Mouse (Mus musculus) cerebellum, adult 18-20 months (tissue): ENCODE results near the gene Gria3.

Experiments used
- DNase-seq, 2 experiments: peaks; one replicate each; pipeline ENCODE4 v3.0.0; 2021

Gria3 gene

DNA sequence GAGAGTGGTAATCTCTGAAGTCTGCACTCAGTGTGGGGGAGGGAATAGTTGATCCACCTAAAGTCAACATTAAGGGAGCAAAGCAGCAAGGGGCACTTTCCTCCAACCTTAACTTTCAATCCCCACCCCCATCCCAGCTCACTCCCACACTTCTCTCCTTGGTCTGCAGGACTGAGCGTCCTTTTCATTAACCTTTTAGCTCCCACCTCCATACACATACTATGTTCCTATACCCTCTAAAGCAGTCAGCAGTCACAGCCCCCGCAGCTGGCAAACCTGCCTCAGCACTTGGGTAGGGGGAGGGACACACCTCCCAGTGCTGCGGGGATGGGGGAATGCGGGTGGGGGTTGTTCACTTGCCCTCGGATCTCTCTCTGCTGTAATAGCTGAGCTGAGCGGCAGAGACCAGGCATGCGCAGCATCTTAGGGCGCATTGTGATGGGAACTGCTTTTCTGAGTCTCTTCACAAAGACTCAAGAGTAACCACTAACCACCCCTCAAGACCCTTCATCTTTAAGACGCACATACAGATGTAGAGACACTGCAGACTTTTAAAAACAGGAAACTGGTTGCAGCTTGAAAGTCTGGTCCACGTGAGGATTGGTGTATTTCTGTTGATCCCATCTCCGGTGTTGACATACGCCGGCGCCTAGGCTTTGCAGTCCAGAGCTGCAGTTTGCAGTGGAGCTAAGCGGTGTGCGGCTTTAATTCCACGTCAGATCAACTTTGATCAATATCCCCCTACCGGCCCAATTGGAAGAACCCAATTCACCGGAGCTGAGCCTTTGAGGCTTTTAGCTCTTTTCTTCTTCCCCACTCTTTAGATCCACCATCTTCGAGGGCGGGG lies at the start of gene Gria3:
Gria3 (plus strand) TSS at position 797 of the 847 bp plus-strand sequence.
- no peak for DNase-seq

DNA sequence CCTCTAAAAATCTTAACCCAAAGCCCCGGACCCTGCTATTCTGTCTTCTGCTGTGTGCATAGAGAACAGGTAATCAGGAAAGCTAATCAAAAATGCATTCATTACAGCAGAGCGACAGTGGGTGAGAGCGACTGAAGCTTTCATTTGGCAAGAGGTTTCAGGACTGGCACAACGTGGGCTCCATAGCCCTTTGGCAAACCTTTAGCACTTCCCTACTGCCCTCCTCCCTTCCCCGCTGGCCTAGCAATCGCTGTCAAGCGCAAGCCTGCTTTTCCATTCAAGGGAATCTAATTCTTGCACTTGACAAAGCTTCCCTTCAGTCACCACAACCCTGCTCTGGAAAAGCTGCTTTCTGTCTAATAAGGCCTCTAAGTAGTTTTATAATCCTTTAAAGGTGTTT lies 13.6 kb upstream of the Gria3 start:
- no peak for DNase-seq

DNA sequence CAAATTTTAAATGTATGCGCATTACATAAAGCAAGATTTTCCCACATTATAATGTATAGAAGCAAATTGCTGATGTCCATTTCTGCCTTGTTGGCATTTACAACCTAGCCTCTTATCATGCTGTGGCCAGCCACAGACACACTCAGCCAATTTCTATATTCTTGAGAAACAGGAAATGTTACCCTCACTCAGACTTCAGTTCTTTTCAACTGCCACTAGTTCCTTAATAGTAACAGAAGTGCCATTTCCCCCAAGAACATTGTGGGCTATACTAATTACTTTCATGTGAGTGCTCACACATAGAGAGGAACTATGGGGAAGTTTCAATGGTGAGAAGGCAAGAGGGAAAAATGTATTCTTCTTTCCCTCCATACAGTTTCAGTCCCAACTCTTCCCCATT lies 11.6 kb upstream of the Gria3 start:
- DNase-seq, result no peak

DNA sequence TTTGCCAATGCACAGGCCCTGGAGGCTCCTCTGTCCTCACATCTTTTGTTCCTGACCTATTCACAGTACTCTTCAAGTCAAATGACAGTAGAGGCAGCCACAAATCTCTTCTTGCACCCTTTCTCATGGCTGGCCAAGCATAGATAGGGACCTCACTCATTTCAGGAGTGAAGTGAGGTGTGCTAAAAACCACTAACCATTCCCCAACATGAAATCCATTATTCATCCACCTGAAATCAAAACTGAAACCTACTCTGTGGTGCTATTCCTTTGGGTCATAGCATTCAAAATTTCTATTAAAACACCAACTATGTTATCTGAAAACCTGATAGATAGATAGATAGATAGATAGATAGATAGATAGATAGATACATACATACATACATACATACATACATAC lies 2.2 kb upstream of the Gria3 start:
- no peak for DNase-seq

DNA sequence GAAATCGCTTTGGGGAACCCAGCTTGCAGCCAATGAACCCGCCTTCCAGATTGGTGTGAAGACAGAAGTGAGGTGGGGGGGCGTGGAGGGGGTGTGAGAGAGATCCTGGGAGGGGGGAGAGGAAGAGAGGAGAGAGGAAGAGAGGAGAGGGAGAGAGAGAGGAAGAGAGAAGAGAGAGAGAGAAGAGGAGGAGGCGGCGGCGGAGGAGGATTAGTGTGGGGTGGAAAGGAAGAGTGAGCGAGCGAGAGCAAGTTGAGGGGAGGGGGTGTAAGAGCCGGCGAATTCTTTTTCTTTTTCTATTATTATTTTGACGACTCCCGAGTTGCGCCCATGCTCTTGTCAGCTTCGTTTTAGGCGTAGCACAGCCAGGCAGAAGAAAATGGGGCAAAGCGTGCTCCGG lies 532 bp downstream of the Gria3 start:
- no peak for DNase-seq

DNA sequence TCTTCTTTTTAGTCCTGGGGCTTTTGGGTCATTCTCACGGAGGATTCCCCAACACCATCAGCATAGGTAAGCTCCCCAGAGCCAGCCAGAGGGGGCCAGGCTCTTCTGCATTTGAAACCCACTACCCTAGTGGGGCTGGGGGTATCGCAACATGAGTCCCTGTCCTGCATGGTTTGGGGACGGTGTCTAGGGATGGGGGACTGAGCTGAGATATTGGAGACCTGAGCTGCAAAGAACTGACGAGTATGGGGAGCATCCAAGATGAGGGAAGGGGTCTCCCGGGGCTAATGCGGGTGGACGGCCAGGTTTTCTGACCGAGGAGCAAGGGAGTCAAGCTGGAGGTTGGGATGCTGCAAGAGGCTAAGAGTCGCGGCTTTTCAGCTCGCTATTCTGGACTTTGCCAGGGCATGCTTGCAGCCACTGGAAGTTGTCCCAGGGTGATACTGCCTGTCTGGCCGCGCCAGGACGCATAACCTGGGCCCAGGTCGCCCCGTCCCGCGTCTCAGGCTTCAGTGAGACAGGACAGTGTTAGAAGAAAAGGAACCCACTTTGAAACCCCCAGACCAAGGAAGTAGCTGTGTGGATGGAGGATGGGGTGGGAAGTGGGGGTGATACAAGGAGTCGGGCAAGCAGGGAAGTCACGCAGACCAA lies 1.1 kb downstream of the Gria3 start:
- no peak for DNase-seq

DNA sequence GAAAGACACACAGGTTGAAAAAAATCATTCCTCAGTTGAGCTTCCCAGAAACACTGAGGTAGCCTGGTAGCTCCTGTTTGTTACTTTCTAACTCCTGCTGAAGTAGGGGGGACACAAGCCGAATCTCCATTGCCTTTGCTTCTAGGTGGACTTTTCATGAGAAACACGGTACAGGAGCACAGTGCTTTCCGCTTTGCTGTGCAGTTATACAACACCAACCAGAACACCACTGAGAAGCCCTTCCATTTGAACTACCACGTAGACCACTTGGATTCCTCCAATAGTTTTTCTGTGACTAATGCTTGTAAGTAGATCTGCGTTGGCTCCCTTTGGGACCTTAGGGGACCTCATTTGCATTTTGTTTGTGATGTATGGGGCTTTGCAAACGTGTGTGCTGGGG lies 2.0 kb downstream of the Gria3 start:
- DNase-seq, result no peak

DNA sequence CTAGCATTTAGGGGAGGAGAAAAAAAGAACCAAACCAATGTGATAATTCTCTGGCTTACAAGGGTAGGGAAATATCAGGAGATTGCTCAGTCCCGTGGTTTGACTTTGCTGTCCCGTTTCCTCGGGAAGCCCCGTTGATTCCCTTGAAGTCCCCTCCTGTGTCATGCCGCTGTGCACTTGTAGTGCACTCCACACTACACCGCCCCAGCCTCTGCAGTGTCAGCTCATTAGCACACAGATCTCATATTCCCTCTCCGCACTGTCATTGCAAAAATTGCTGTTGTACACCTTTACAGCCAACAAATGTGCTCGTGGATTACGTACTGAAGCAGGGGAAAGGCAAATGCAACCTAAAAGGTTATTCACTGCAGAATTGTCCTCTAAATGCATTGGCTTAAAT lies 5.6 kb downstream of the Gria3 start:
- DNase-seq, result no peak

DNA sequence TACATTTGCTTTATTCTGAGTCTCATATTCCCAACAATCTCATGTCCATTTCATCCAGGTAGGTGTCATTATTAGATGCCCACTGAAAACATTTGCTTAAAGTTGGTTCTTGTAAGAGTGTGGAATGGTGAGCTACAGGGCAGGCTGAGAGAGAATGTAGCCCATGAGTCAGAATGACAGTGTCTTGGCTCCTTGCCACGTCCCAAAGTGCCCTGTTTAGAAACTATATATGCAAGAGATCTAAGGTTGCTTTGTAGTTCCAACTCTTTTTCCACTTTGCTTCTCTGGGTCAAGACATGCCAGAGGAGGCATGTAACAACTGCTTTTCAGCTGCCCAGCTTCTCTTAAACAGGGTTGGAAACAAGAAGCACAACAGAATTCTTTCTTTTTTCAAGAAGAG lies 9.1 kb downstream of the Gria3 start:
- DNase-seq, result no peak

DNA sequence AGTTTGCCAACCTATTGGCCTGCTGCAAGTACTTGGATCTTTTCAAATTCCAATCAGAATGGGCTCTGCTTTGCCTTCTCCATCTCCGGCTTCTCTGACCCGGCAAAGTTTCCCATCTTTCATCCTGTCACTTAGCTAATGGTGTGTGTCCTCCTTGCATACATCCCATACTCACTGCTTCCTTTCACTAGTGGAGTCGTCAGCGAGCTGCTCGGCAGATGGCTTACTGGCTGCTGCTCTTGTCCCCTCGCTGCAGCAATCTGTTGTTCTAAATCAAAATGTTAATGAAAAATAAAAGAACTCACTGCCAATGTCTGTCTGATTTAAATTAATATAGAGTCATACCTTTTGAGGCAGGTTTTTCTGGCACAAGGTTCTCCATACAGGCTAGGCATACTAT lies 25.0 kb downstream of the Gria3 start:
- no peak for DNase-seq

DNA sequence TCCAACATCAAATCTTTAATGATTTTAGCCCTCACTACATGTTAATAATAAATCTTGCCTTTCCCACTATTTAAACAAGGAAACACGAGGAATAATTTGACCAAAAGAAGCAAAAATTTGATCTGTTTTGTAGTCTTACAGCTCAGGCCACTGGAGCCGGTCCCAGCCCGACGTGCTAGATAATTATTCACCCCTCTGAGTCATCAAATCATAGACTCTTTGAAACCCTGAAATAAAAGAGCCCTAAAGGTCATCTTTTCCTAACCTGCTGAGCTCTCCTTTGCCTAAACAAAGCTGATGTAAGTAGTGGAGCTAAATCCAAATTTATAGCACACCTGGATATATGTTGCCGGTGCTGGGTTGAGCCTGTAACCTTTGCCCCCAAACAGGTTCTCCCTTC lies 27.4 kb downstream of the Gria3 start:
- no peak for DNase-seq

DNA sequence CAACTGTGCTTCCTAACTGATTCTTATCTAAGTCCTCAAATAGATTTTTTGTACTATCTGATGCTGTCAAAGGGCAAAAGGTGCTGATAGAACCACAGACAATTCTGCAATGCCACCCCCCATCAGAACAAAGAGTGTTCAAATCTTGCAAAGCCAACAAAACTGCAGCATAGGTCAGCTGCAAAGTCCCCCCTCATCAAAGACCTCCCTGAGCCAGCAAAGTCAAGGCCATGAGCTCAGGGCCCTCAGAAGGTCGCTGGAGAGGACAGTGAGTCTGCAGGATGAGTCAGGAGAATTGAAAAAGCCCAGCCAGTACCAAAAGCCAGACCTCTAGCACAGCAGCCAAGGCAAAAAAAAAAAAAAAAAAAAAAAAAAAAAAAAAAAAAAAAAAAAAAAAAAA lies 34.9 kb downstream of the Gria3 start:
- DNase-seq, result no peak

DNA sequence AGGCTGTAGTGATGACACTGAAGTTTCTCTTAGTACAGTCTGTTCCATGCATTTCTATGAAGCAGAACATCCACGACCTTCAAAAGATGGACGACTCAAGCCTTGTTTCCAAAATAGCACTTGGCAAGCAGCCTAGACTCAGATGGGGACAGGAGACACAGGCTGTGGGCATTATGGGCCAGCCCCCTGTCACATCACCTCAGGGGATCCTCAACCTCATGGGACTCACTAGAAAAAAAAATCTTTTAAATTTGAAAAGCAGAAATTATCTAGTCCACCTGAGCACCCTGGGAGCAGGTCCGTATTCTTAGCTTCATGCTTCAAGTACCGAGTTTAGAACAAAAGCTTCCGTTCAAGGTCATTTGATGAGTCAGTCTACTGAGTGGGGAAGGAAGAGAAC lies 38.2 kb downstream of the Gria3 start:
- no peak for DNase-seq

DNA sequence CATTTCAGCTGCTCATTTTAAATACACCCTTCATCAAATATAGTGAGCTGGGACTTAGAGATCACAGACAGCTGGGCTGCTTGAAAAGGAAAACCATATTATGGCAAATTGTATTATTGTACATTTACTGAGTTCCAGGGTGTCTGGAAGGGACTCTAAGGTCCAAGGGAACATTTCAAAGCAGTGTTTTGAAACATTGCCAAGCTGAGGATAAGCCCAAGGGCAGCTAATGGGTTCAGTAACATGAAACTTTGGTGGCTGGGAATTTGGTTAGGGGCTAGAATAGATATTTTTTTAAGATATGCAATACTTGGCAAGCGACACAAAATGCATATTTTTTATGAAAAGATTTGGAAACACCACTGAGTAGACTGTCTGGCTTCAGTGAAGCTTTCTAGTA lies 48.2 kb downstream of the Gria3 start:
- DNase-seq, result no peak

DNA sequence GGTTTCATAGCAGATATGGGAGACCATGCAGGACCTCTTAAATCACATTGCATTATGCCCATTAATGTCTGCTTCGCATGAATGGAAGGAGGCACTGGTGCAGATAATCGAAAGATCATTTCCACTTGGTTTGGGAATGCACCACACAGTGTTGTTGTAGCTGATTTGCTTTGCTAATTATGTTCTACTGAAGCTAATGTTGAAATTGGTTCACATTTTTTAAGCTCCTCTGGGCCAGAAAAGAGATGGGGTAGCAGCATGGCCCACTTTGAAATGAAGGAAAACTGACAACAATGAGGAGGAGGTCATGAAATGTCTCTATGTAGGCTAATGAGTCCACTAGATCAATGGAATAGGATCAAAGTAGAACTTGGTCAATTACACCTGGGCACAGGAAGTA lies 76.8 kb downstream of the Gria3 start:
- DNase-seq, result no peak

DNA sequence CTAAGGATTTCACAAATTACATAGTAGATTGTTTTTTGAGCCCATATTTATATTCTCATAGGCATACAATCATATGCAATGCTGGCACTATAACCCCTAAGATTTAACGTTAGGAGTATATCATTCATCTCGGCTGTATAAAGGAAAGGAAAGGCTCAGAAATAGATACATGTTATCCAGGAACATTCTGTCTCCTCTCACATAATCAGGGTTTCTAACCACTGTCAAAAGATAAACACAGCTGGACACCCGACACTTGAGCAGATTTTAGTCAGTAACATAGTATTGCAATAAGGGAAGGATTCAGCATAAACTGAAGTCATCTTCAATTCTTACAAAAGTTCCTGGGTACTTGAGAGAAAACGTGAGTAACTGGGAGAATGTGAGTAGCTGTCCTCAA lies 95.9 kb downstream of the Gria3 start:
- no peak for DNase-seq

DNA sequence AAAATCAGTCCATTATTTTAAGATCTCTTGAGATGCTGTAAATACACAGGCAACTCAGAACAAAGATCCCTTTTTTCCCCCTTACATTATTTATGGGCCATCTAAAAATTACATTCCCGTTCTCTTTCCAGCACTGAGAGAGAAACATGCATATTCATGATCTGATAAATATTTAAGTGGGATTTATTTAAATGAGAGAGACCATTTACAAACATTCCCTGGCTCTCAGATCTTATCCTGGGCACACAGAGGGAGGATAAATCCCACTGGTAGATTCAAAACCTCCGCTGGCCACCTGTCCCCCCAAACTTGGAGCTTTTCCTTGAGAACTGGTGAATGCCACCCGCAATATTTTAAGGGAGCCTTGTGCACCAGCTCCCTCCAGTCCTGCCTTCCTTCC lies 104.7 kb downstream of the Gria3 start:
- no peak for DNase-seq

DNA sequence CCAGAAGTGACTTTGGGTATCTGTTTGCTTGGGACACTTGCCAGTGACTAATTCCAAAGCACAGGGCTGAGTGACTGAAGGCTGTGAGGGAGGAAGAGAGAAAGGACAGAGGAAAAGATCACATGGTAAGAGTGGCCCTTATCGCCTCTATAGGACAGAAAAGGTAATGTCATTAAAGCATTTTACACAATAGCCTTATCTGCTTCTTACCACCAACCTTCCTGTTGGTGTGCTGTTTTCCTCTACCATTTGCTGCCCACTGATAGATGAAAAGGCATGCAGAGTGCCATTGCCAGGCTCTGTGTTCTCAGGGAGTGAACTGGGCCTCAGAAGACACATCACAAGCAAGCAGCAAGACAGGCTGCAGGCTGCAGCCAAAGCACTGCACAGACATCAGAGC lies 107.3 kb downstream of the Gria3 start:
- DNase-seq, result no peak

DNA sequence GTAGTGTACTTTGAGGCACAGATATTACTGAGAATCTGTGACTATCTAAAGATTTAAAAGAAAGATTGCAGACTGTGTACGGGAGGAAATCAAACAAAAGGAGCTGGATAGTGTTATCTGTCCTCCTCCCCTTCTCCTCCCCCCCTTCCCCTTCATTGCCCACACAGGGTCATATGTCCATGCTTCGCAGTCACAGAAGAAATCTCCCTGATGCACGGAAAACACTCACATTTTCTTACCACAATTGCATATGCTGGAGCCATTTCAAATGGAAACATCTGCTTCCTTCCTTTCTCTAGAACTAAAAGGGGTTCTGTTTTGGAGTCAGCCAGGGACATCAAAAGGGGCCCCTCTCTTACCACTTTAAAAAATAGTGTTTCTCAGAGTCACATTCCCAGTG lies 114.3 kb downstream of the Gria3 start:
- DNase-seq, result no peak

DNA sequence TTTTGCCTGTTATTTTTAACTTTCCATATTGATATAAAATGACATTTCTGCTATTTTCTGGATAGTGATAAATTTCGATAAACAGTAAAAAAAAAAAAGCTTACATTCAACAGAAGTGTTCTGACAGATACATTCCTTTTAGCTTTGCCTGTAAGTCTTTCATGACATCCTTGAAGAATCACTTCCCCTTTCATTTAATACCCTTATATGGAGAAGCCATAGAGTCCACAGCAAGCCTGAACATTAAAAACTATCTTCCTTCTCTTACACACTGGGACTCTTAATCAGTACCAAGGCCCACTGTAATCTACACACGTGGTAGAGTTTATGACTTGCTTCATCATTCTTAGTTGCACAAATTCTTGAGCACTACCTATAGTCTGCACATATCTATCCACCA lies 131.9 kb downstream of the Gria3 start:
- DNase-seq, result no peak

DNA sequence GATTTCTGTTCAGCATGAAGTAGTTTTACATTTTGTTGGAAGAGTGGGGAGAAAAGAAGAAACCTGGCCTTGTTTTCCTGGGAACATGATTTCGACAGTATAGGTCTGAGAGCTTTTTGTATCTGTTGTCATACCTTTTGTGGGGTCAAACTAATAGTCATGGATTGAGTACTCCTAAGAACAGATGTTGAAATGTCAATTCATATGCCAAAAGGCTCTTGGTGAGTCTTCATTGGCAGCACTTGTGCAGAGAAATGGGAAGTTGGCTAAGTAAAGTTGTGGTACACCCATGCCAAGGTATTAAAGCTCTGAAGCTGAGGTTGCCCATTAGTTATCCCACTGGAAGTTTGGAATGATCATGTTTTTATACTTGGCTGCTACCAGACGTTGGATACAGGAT lies 135.2 kb downstream of the Gria3 start:
- DNase-seq, result no peak

DNA sequence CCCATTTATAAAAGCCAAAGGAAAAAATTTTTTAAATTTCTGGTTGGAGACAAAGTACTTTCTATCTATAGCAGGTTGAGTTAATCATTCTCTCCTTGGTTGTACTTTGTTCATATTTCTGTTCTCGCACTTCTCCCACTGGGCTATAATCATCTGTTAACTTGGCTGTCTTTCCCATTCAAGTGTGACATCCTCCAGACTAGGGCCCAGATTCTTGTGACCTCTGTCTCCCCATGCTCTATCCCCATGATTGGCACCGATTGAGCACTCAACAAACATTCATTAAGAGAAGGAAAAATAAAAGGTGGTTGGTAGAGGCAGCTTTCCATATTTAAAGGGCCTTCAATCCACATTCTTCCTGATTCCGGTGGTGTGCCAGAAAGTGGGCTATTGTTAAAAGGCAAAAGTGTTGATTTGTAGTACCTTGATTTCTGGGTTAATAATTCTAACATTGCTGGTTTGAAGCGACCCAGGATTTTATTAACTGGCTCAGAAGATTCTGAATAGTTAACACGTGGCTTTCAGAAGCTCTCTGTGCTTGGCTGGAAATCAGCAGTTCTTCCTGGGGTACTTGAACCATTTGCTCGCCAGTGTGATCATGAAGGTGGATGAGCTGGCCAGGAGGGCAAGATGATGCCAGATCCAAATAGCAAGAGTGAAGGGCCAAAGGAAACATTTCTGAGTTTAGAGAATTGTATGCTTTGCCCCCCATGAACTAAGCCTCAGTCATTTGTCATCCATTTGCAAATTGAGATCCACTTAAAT lies 161.8 kb downstream of the Gria3 start:
- DNase-seq, result no peak

DNA sequence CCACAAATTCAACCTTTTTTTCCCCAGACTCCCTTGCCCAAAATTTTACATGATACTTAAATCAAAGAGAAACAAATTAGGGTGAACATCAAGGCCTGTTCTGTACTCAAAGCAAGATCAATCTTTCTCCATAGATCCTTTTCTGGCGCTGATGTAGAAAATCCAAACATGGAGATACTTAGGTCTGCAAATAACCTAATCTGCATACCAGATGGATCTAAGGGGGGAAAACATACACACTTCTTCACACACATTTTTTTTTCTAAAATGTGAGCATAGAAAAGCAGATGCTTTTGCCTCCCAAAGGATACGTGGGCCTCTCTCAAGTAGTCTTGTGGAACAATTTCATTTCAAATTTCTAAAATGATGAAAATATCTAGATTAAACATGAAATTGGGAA lies 164.2 kb downstream of the Gria3 start:
- DNase-seq, result no peak

DNA sequence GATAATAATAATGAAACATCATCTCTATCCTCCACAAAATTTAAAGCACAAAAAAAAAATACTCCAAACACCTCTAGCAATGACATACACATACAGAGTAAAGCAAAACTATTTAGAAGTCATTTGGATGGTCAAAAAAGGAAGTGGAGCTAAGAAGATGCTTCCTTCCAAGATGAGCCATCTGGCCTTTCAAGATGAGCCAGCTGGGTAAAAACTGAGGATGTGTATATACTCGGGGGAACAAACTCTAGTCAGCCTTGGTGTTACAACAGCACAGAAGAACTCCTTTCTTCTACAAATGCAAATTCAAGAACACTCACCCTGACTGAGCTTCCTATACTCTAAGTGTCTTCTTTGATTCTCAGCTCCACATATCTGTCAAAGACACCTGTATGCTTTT lies 172.4 kb downstream of the Gria3 start:
- no peak for DNase-seq
